Mouse (Mus musculus) left cerebral cortex, postnatal 4 days (tissue): ENCODE data around the gene Olfr1537. TPM values are rescaled to one million over a fixed set of nuclear protein-coding genes. Genes with fewer than 3 reads are reported as not detected.

Experiments
- DNase-seq: peaks from one replicate; pipeline ENCODE4 v3.0.0-alpha.2; 2022
- intact Hi-C: fragments of 180-260 bp; cut with DNase I; formaldehyde crosslinking; loops from one replicate; pipeline ENCODE4 v1.15.1; 2025
- total RNA-seq, 2 experiments: library from RNA; stranded (reverse); gene quantifications; 2 replicates each; pipeline ENCODE4 v1.2.3; 2021

Gene Olfr1537
- total RNA-seq: not detected

DNA sequence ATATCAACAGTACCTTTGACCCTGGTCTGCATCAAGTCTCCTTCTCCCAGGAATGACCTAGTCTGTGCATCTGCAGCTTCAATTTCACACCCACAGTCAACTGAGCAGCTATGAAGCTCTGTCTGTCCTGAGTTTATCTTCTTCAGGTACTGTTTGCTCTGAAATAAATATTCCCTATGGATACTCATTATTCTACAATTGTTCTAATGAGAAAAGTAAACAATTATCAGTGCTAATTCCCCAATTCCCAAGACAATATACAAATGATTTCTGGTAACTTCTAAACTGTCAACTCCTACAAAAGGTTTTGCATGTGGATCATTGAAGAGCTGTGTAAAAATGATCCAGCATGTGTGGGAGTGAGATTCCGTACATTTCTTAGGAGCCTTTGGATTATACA is at the start of gene Olfr1537:
Gene Olfr1537 (minus strand): TSS at position 101 of the 400 bp plus-strand sequence.
- intact Hi-C loops: no loop called here
- DNase-seq: no peak

- no peak for DNase-seq
- intact Hi-C loops: no loop called here
These were observed 37.3 kb upstream of the Olfr1537 start for GRCm38 (mm10) chr9:39287136-39287535.

GRCm38 (mm10) chr9:39276718-39277117 is 26.9 kb upstream of the Olfr1537 start, which contains the start of gene Olfr945:
TSS of gene Olfr945 (minus strand) at chr9:39276818.
- intact Hi-C loops: no loop called here
- DNase-seq: no peak

DNA sequence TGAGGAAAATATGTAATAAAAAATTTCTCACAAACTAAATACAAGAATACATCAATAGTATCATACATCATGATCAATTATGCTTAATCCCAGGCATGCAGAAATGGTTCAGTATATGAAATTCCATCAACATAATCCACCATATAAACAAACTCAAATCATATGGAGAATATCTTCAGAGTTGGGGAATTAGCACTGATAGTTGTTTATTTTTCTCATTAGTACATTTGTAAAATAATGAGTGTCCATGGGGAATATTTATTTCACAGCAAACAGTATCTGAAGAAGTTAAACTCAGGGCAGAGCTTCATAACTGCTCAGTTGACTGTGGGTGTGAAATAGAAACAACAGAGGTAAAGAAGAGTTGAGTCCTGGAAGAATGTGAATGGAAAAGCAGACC is 48.2 kb downstream of the Olfr1537 start, which contains the start of gene Olfr944:
Gene Olfr944 (plus strand): TSS at position 301 of the 400 bp plus-strand sequence.
- no peak for DNase-seq
- intact Hi-C loops: no loop called here

Other genes starting within 250 kb of the Olfr1537 start
- gene Olfr146, start 226.6 kb downstream of the Olfr1537 start, total RNA-seq: not detected
- gene Olfr937, start 185.0 kb downstream of the Olfr1537 start, total RNA-seq: not detected
- gene Olfr938, start 171.1 kb downstream of the Olfr1537 start, total RNA-seq: not detected
- not detected for gene Olfr27, start 121.9 kb downstream of the Olfr1537 start, total RNA-seq
- not detected for gene Olfr943, start 83.7 kb downstream of the Olfr1537 start, total RNA-seq
- not detected for gene Olfr944, start 48.1 kb downstream of the Olfr1537 start, total RNA-seq
- not detected for gene Olfr945, start 26.8 kb upstream of the Olfr1537 start, total RNA-seq
- gene Olfr948, start 76.1 kb upstream of the Olfr1537 start, total RNA-seq: not detected
- gene Olfr951, start 137.4 kb upstream of the Olfr1537 start, total RNA-seq: not detected
- gene Olfr952, start 177.2 kb upstream of the Olfr1537 start, total RNA-seq: not detected
- not detected for gene Olfr954, start 206.7 kb upstream of the Olfr1537 start, total RNA-seq
- gene Olfr955, start 221.9 kb upstream of the Olfr1537 start, total RNA-seq: not detected
- not detected for gene Olfr44, start 244.0 kb upstream of the Olfr1537 start, total RNA-seq